Mouse (Mus musculus) hindbrain, postnatal 0 days (tissue): ENCODE results near the gene Vsig8. TPM values are rescaled to one million over a fixed set of nuclear protein-coding genes. Genes with fewer than 3 reads are reported as not detected.

Experiments used
- ATAC-seq: fragments of 200-750 bp; cut with Nextera tagmentation; 2 replicates; pipeline ENCODE4 v1.8.0; 2017; ENCODE audit warnings: mild to moderate bottlenecking, moderate TSS enrichment, moderate library complexity
- DNase-seq: peaks from one replicate; pipeline ENCODE4 v3.0.0-alpha.2; 2015; ENCODE audit warnings: low spot score
- H3K27ac ChIP-seq: fragments of 300-500 bp; sonication (generic); 2 replicates; pipeline ENCODE4 v1.5.1; 2014; ENCODE audit warnings: mild to moderate bottlenecking
- H3K27me3 ChIP-seq: fragments of 300-500 bp; sonication (generic); 2 replicates; pipeline ENCODE4 v1.6.1; 2014; ENCODE audit warnings: low read length, mixed read lengths; ENCODE audit not compliant: insufficient read depth
- H3K36me3 ChIP-seq: fragments of 300-500 bp; sonication (generic); 2 replicates; pipeline ENCODE4 v1.6.1; 2014; ENCODE audit warnings: low read length, mixed read lengths; ENCODE audit not compliant: insufficient read depth
- H3K4me1 ChIP-seq: fragments of 300-500 bp; sonication (generic); 2 replicates; pipeline ENCODE4 v1.6.1; 2014; ENCODE audit warnings: antibody characterized with exemption, low read length, mixed read lengths; ENCODE audit not compliant: insufficient read depth
- H3K4me2 ChIP-seq: fragments of 300-500 bp; sonication (generic); 2 replicates; pipeline ENCODE4 v1.6.1; 2014; ENCODE audit warnings: low read depth, mild to moderate bottlenecking, low read length, moderate library complexity, mixed read lengths
- H3K4me3 ChIP-seq: fragments of 300-500 bp; sonication (generic); 2 replicates; pipeline ENCODE4 v1.5.1; 2014; ENCODE audit warnings: low read length
- H3K9ac ChIP-seq: fragments of 300-500 bp; sonication (generic); replicated peaks from 2 replicates; pipeline ENCODE4 v1.6.1; 2014; ENCODE audit warnings: mild to moderate bottlenecking, low read length, moderate library complexity, mixed read lengths
- H3K9me3 ChIP-seq: fragments of 300-500 bp; sonication (generic); 2 replicates; pipeline ENCODE4 v1.6.1; 2016; ENCODE audit warnings: low read length, mixed read lengths
- CTCF ChIP-seq: IDR thresholded peaks from 2 replicates; pipeline ENCODE4 v1.5.1; 2016; ENCODE audit warnings: antibody characterized with exemption, control low read depth, low read depth
- WGBS: fragments of 180-500 bp; shearing (Covaris S2); extraction: QIAGEN DNeasy Blood & Tissue Kit; methylation state at CpG from one replicate; pipeline ENCODE4 v1.1.7; 2014; 5-methylcytosine and 5-hydroxymethylcytosine counted together
- polyA plus RNA-seq: library from polyadenylated mRNA; unstranded; fragments of >200 nt; fragmentation: Nextera tagmentation; extraction: Ambion mirVana; gene quantifications from 2 replicates; pipeline ENCODE4 v1.2.1, GENCODE M21; 2015
- total RNA-seq: library from RNA; depleted of rRNA; stranded (reverse); fragments of >200 nt; gene quantifications from 2 replicates; pipeline ENCODE4 v1.2.3, GENCODE M21; 2014; rRNA removed

The Vsig8 gene
- total and polyA plus RNA-seq, 2 experiments from 2014 or later = 1.9 to 2.9 TPM

DNA sequence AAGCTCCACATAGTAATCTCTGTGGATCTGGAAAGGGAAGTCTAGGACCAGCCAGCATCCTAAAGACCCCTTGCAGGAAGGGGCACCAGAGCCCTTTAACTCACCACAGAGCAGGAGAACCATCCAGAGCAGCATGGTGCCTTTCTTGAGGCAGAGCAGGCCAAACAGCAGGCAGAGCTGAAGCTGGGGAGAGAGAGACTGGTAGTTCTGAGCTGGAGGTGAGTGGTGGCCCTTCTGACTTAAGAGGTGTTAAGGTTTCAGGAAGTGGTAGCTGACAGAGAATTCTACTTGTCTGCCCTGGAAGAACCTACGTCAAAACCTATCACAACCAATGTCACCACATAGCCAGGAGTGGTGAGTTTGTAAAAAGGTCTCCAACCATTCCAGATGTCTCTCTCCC lies 46.6 kb downstream of the Vsig8 start, which contains the start of gene Fcrl6:
TSS of gene Fcrl6 (minus strand) at position 226 of the 400 bp plus-strand sequence.
- Histone ChIP-seq H3K4me3 (no peak within 1 kb of the TSS), H3K4me2 (no peak within 1 kb of the TSS), H3K36me3 (no peaks in the 10 kb centered on the region), H3K27me3 (no peaks in the 10 kb centered on the region), H3K4me1 (no peaks in the 10 kb centered on the region), H3K27ac (no peak within 1 kb of the TSS), H3K9ac (no peak within 1 kb of the TSS), H3K9me3 (no peaks in the 10 kb centered on the region)
- ATAC-seq = no peak
- no peak for TF ChIP-seq CTCF
- WGBS = 79% methylated on average over 1 of the region's 1 CpGs
- DNase-seq = no peak

DNA sequence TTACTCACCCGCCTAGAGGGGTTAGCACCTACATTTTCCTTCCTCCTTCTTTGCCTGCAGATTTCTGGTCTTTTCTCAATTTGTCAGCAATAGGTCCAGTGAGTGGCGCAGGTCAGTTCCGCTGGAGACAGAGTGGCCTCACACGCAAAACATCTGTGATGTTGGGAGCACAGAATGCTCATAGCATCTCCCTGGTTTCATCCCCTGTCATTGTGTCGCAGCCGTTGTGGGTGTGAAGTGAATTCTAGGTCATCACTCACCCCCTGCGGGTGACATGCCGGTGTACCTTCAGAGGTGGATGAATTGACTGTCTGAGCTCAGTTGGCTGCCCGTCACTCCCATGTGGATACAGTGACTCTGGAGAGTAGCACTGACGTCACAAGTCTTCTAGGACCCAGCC lies 55.6 kb downstream of the Vsig8 start:
- no peak for DNase-seq
- Histone ChIP-seq H3K4me2 (no peak overlapping the region), H3K9me3 (no peaks in the 10 kb centered on the region), H3K27me3 (no peaks in the 10 kb centered on the region), H3K27ac (no peak overlapping the region), H3K36me3 (no peaks in the 10 kb centered on the region), H3K9ac (no peak overlapping the region), H3K4me3 (no peak overlapping the region), H3K4me1 (peaks cover 2% of the 10 kb centered on the region; the same call in 1 of the 2 replicates)
- no peak for TF ChIP-seq CTCF
- 78% methylated on average over 10 of the region's 10 CpGs for WGBS
- ATAC-seq = no peak

DNA sequence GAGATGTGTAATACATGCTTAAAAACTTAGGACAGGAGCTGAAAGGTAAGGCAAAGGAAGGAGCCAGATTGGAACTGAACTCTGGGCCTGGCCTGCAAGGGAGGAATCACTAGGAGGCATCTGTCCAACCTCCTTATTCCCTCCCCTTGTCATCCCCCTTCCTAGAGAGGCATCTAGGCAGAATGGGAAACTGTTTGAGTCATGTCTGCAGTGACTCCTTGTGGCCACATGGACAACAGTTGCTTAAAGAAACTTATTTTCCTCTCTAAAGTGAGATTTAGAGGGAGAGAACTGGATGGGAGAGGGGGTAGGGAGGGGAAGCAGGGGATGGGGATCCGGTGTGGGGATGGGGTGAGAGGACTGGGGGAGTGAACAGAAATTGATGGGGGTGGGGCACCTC lies 57.0 kb downstream of the Vsig8 start:
- H3K27me3 ChIP-seq = no peaks in the 10 kb centered on the region
- H3K4me1 ChIP-seq = peaks cover 12% of the 10 kb centered on the region; the same call in 1 of the 2 replicates
- WGBS = 65% methylated on average over 1 of the region's 1 CpGs
- DNase-seq (peak; percentile 28), ATAC-seq (no peak)
- H3K9me3 ChIP-seq = no peaks in the 10 kb centered on the region
- H3K9ac ChIP-seq = no peak overlapping the region
- H3K4me3 ChIP-seq = no peak overlapping the region
- TF ChIP-seq CTCF = peak; percentile 64
- no peak overlapping the region for H3K4me2 ChIP-seq
- H3K27ac ChIP-seq = no peak overlapping the region
- H3K36me3 ChIP-seq = no peaks in the 10 kb centered on the region

Other genes starting within 250 kb of the Vsig8 start
- gene Kcnj9, start 226.6 kb upstream of the Vsig8 start, total RNA-seq = 8.0 and 9.8 TPM in 2 replicates
- 3.6 and 4.2 TPM in 2 replicates for gene Kcnj9, start 226.6 kb upstream of the Vsig8 start, polyA plus RNA-seq
- 8.6 and 10.0 TPM in 2 replicates for gene Kcnj10, start 214.7 kb upstream of the Vsig8 start, total RNA-seq
- 5.4 and 5.6 TPM in 2 replicates for gene Kcnj10, start 214.7 kb upstream of the Vsig8 start, polyA plus RNA-seq
- 12.2 and 14.7 TPM in 2 replicates for gene Pigm, start 179.4 kb upstream of the Vsig8 start, total RNA-seq
- gene Pigm, start 179.4 kb upstream of the Vsig8 start, polyA plus RNA-seq = 2.7 and 3.0 TPM in 2 replicates
- not detected in 2 replicates for gene Slamf9, start 80.6 kb upstream of the Vsig8 start, total RNA-seq
- 0.39 and 0.49 TPM in 2 replicates for gene Slamf9, start 80.6 kb upstream of the Vsig8 start, polyA plus RNA-seq
- 17.9 and 33.0 TPM in 2 replicates for gene Igsf9, start 74.2 kb upstream of the Vsig8 start, total RNA-seq
- 10.5 and 13.5 TPM in 2 replicates for gene Igsf9, start 74.2 kb upstream of the Vsig8 start, polyA plus RNA-seq
- 45.1 and 70.2 TPM in 2 replicates for gene Tagln2, start 55.9 kb upstream of the Vsig8 start, total RNA-seq
- 59.2 and 61.6 TPM in 2 replicates for gene Tagln2, start 55.9 kb upstream of the Vsig8 start, polyA plus RNA-seq
- gene Cfap45, start 35.1 kb upstream of the Vsig8 start, total RNA-seq = 1.0 and 1.2 TPM in 2 replicates
- 3.7 and 4.5 TPM in 2 replicates for gene Cfap45, start 35.1 kb upstream of the Vsig8 start, polyA plus RNA-seq
- 0.11 TPM in 1 of 2 replicates, not detected in the other for gene Slamf8, start 34.6 kb downstream of the Vsig8 start, total RNA-seq
- 0.14 TPM in 1 of 2 replicates, not detected in the other for gene Slamf8, start 34.6 kb downstream of the Vsig8 start, polyA plus RNA-seq
- 0.18 TPM in 1 of 2 replicates, not detected in the other for gene Fcrl6, start 46.6 kb downstream of the Vsig8 start, total RNA-seq
- not detected in 2 replicates for gene Fcrl6, start 46.6 kb downstream of the Vsig8 start, polyA plus RNA-seq
- gene Dusp23, start 77.0 kb downstream of the Vsig8 start, total RNA-seq = 2.4 and 3.8 TPM in 2 replicates
- 8.8 and 9.0 TPM in 2 replicates for gene Dusp23, start 77.0 kb downstream of the Vsig8 start, polyA plus RNA-seq
- gene Crp, start 142.1 kb downstream of the Vsig8 start, total RNA-seq = not detected in 2 replicates
- 0.10 and 0.14 TPM in 2 replicates for gene Crp, start 142.1 kb downstream of the Vsig8 start, polyA plus RNA-seq